Mouse (Mus musculus): ENCODE data around the gene Dlg2.

Gene Dlg2

DNA sequence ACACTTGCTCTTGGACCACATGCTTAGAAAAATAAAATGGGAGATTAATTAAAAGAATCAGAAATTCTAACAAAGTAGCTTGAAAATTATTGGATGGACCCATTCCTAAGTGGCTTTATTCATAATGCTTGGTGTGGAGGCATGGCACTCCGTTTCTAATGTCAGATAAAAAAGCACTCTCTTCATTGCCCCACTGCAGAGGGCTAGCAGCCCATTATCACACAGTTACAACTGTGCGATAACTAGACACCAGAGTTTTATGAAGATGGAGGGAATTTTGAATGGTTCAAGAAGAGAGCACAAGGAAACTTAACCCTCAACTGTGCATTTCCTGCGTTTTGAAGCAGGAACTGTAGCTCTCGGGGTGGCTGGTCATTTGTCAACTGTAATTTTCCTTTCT, 1950.8 kb downstream of the Dlg2 start:
- DNase-seq, result no peak

- DNase-seq, result no peak
Observed at GRCm38 (mm10) chr7:92428629-92429028, 1952.2 kb downstream of the Dlg2 start.

- no peak for DNase-seq
Observed at GRCm38 (mm10) chr7:92430254-92430653, 1953.8 kb downstream of the Dlg2 start.

GRCm38 (mm10) chr7:92437168-92437567, 1960.7 kb downstream of the Dlg2 start:
- no peak for DNase-seq

- DNase-seq, result no peak
Observed at GRCm38 (mm10) chr7:92439503-92440487, 1963.3 kb downstream of the Dlg2 start.

- DNase-seq, result no peak
Observed at GRCm38 (mm10) chr7:92441611-92442010, 1965.1 kb downstream of the Dlg2 start.

- no peak for DNase-seq
Observed at GRCm38 (mm10) chr7:92442082-92442481, 1965.6 kb downstream of the Dlg2 start.

DNA sequence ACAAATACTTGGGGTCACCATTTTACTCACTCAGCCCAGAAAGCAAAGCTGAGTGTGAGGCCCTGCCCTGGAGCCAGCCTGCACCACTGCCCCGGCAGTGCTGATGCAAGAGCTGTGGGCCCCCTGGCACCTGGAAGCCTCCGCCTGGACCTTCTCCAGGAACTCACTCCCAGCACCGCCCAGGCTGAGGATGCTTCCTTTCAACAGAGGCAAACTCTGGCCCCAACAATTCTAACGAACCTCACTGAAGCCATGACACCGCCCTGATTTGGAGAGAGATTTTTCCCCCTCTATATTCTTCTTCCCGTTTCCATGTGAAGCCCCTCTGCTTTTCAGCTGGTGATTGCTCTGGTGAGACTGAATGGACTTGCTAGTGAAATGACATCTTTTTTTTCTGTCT, 1971.5 kb downstream of the Dlg2 start:
- DNase-seq, result no peak

DNA sequence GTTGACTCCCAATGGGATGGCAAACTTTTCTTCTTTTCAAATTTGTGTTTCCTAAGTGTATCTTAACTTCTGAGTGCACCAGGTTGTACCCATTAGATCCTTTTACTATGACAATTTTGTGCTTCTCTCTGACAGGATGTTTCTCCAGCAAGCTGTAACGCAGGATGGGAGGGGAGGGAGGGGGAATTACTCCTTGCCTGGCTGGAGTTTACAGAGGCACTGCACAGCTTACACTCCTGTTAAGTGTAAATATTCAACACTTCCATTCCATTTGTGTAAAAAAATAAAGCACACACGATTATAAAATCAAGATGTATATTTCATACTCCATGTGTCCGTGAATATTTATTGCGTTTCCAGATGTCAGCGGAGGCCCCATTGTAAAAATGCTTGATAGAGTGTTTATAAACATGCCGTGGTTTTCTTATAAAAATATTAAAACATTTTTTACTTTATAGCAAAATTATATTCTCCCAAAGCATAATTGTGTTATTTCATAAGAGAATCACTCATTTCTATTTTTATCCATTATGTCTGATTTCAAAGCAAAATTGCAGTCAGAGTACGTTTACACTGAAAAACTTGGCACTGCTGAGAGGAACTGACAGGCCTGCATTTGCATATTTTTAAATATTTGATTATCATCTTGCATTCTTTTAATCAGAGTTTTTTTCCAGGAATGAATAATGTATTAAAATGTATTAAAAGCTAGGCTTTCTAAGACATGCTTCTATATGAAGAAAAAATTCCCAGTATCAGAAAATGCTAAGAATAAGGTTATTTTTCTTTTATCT, 1972.5 kb downstream of the Dlg2 start:
- no peak for DNase-seq

DNA sequence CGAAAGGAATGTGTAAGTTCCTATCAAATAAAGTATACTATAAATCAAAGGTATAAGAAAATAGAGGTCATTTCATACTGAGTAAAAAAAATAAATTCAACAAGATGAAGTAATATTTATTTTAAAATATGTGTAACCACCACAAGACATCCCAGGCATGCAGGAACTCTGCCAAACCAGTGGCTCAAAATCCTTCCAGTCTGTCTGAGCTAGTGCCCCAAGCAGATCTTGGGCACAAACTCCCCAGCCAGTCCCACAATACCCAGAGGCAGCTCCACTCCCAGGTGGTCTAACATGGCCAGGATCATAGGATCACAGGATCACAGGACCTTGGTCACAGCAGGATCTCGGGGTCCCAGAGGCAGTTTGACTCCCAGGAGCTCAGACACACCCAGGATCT, 1977.7 kb downstream of the Dlg2 start:
- no peak for DNase-seq

DNA sequence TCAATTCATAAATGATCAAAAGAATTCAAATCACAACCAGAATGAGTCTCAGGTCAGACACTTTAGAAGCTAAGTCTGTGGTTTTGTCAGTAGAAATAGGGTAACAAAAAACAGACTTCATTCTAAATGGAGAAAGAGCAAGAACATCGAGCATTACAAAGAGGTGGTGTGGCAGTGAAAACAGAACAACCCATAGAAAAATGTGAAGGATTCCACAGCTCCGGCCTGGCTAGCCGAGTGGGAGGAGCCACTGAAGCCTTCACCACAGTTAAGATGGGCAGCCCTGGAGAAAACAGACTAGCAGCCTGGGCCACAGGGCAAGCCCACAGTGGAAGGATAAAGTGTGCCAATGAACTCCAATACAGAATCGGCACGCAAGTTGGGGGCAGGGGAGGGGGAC, 1979.5 kb downstream of the Dlg2 start:
- DNase-seq, result no peak

GRCm38 (mm10) chr7:92457791-92458190, 1981.3 kb downstream of the Dlg2 start:
- DNase-seq, result no peak

GRCm38 (mm10) chr7:92458308-92458707, 1981.8 kb downstream of the Dlg2 start:
- no peak for DNase-seq

DNA sequence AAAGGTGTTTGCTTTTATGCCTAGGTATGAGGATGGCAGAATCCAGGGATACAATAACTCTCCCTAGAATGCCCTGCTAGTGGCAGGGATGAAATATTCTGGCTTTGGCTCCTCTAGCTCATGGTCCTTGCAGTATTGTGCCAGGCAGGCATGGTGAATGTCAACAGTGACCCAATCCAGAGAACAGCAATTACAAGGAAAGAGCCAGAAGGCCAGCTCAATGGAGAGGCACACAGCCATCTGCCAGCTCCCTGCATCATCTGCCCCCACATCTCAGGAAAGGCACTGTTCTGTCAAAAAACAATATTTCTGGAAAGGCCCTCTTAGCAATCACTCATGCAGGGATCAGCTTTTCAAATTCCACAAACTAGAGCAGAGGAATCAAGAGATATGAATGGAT, 1984.1 kb downstream of the Dlg2 start:
- no peak for DNase-seq

DNA sequence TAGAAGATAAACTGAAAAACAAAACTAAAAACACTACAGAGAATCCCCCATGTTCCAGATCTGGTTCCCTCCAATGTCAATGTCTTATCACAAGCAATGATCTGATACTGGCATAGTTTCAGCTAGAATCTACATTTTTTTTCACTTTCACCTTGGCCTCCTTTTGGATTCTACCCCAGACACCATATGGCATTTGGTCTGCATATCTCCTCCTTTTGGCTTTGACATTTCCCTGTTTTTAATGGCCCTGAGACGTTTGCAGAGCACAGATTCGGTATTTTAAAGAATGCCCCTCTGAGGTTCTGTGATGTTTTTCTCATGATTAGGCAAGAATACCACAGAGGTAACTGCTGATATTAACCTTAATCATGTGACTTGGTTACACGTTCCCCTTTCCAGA, 1984.8 kb downstream of the Dlg2 start:
- no peak for DNase-seq

DNA sequence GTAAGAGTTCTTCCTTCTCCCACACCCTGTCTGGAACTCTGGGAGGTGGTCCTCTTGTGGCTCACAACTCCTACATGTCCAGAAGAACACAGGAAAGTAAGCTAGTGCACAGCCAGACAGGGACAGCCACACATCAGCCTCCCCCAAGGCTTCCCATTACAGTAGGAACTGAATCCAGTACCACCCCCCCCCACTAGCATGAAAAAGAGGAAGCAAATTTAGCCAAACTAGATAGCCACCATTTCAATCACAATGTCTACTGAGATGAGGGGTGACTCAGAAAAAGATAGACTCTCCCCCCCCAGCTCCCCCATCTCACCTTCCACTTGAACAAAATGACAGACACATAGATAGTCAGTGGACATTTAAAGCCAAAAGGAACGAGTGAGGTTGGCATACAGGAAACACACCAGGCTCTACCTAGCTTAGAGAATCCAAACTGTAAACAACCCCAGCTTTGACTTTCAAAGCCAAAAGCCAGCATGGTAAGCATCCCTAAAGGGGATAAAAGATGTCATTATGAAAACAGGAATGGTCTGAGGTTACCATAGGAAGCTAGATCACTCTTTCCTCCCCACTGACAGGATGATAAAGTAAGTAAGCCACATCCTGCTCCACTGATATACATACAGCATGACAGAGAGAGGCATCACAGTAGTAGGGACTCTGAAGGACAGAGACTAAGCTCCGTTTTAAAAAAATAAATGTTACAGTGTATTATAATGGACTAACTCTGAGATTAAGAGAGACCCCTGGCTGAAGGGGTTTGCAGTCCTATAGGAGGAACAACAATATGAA, 1986.8 kb downstream of the Dlg2 start:
- no peak for DNase-seq

GRCm38 (mm10) chr7:92464290-92464689, 1987.8 kb downstream of the Dlg2 start:
- no peak for DNase-seq

DNA sequence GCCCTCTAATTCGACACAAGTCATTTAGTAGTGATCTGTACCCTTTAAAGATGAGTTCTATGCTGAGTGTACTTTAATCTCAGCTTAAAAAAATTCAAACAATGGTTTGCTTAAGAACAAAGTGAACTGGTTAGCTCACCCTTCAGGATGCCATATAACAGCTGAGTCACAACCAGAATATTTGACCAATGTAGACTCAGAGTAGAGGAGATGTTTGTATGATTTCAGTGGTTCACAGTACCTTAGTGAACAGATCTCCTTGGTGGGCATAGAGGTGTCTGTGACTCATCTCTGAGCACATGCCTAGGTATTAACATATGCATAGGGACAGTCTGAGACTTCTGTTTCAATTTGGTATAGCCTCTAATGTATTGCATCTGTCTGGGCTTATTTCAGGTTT, 2002.7 kb downstream of the Dlg2 start:
- no peak for DNase-seq

DNA sequence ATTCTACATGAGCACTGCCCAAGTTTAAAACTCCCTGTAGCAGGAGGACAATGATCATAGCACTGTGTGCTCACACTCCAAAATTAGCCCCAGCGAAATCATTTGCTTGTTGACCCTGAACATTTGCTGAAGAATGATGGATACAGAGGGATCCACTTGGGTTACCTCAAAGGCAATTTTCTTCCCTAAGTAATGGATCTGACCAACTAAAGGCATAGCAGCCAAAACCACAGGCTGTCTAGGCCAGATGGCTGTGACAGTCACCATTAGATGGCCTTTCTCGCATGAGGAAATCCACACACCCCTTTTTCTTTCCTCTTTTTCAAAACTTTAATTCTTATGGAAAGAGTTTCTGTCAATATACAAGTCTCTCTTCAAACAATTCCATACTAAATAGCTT, 2003.3 kb downstream of the Dlg2 start:
- no peak for DNase-seq

DNA sequence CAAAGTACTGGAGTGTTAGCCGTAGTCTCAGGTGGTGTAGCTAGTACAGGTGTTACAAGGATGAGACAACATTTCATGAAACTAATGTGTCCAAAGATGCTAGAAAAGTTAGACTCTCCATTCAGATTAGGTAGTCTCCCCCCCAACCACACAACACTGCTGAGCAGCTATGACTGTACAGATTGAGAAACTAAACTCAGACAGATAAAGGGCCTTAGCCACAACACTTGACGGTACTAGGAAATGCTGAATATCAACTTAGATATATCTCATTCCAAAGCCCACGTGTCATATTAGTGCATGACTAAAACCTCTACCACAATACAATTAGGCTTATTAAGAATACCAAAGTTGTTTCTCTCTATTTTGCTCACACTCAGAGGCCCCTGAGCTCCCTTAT, 2006.9 kb downstream of the Dlg2 start:
- no peak for DNase-seq

GRCm38 (mm10) chr7:92485881-92486710, 2009.6 kb downstream of the Dlg2 start:
- no peak for DNase-seq

GRCm38 (mm10) chr7:92486878-92487277, 2010.4 kb downstream of the Dlg2 start:
- DNase-seq, result no peak

Measured in thymus, postnatal 36 days (tissue).